Mouse (Mus musculus) WW6 (cell line): ENCODE measurements around the gene Dirc2.

ENCODE experiments used
- DNase-seq: peaks from one replicate; pipeline ENCODE4 v3.0.0-alpha.2; 2013; ENCODE audit warnings: low read depth, low spot score

Gene Dirc2

GRCm38 (mm10) chr16:35685027-35685426 lies 84.1 kb downstream of the Dirc2 start:
- DNase-seq = no peak

- no peak for DNase-seq
These were observed 87.6 kb downstream of the Dirc2 start for GRCm38 (mm10) chr16:35681327-35682108.

GRCm38 (mm10) chr16:35678476-35678875 lies 90.7 kb downstream of the Dirc2 start:
- DNase-seq = peak; percentile 47

GRCm38 (mm10) chr16:35677511-35678113 lies 91.5 kb downstream of the Dirc2 start:
- no peak for DNase-seq

GRCm38 (mm10) chr16:35664847-35665246 lies 104.3 kb downstream of the Dirc2 start:
- no peak for DNase-seq

- no peak for DNase-seq
These were observed 105.2 kb downstream of the Dirc2 start for GRCm38 (mm10) chr16:35663831-35664414.

GRCm38 (mm10) chr16:35660222-35660621 lies 108.9 kb downstream of the Dirc2 start:
- DNase-seq = no peak

- DNase-seq = no peak
These were observed 115.2 kb downstream of the Dirc2 start for GRCm38 (mm10) chr16:35653951-35654350.

GRCm38 (mm10) chr16:35652706-35653105 lies 116.5 kb downstream of the Dirc2 start:
- no peak for DNase-seq

GRCm38 (mm10) chr16:35652206-35652605 lies 117.0 kb downstream of the Dirc2 start:
- no peak for DNase-seq

GRCm38 (mm10) chr16:35648862-35649261 lies 120.3 kb downstream of the Dirc2 start:
- no peak for DNase-seq
